Mouse (Mus musculus) midbrain, embryonic 12.5 days (tissue): ENCODE results near the gene Gxylt2. TPM values are rescaled to one million over a fixed set of nuclear protein-coding genes. Genes with fewer than 3 reads are reported as not detected.

Experiments used
- ATAC-seq: fragments of 200-750 bp; cut with Nextera tagmentation; 2 replicates; pipeline ENCODE4 v1.8.0; 2017; ENCODE audit warnings: low read depth, moderate TSS enrichment, moderate library complexity; ENCODE audit not compliant: low FRiP score
- H3K27ac ChIP-seq: fragments of 300-500 bp; sonication (generic); replicated peaks from 2 replicates; pipeline ENCODE4 v1.5.1; 2016; ENCODE audit warnings: mild to moderate bottlenecking
- H3K27me3 ChIP-seq: fragments of 300-500 bp; sonication (generic); 2 replicates; pipeline ENCODE4 v1.6.1; 2016; ENCODE audit warnings: mild to moderate bottlenecking
- H3K36me3 ChIP-seq: fragments of 300-500 bp; sonication (generic); 2 replicates; pipeline ENCODE4 v1.6.1; 2016
- H3K4me1 ChIP-seq: fragments of 300-500 bp; sonication (generic); 2 replicates; pipeline ENCODE4 v1.6.1; 2016
- H3K4me2 ChIP-seq: fragments of 300-500 bp; sonication (generic); replicated peaks from 2 replicates; pipeline ENCODE4 v1.6.1; 2016; ENCODE audit warnings: mild to moderate bottlenecking, moderate library complexity
- H3K4me3 ChIP-seq: fragments of 300-500 bp; sonication (generic); 2 replicates; pipeline ENCODE4 v1.5.1; 2016; ENCODE audit warnings: mild to moderate bottlenecking
- H3K9ac ChIP-seq: fragments of 300-500 bp; sonication (generic); replicated peaks from 2 replicates; pipeline ENCODE4 v1.6.1; 2016; ENCODE audit warnings: mild to moderate bottlenecking, moderate library complexity
- H3K9me3 ChIP-seq: fragments of 300-500 bp; sonication (generic); 2 replicates; pipeline ENCODE4 v1.6.1; 2016; ENCODE audit warnings: mild to moderate bottlenecking
- WGBS: fragments of 180-500 bp; shearing (Covaris S2); methylation state at CpG from one replicate; pipeline ENCODE4 v1.1.7; 2016; 5-methylcytosine and 5-hydroxymethylcytosine counted together
- polyA plus RNA-seq: library from polyadenylated mRNA; unstranded; fragments of >200 nt; fragmentation: Nextera tagmentation; extraction: Ambion mirVana; gene quantifications from 2 replicates; pipeline ENCODE4 v1.2.1, GENCODE M21; 2016

Gene Gxylt2
- polyA plus RNA-seq = 5.6 and 6.0 TPM in 2 replicates

DNA sequence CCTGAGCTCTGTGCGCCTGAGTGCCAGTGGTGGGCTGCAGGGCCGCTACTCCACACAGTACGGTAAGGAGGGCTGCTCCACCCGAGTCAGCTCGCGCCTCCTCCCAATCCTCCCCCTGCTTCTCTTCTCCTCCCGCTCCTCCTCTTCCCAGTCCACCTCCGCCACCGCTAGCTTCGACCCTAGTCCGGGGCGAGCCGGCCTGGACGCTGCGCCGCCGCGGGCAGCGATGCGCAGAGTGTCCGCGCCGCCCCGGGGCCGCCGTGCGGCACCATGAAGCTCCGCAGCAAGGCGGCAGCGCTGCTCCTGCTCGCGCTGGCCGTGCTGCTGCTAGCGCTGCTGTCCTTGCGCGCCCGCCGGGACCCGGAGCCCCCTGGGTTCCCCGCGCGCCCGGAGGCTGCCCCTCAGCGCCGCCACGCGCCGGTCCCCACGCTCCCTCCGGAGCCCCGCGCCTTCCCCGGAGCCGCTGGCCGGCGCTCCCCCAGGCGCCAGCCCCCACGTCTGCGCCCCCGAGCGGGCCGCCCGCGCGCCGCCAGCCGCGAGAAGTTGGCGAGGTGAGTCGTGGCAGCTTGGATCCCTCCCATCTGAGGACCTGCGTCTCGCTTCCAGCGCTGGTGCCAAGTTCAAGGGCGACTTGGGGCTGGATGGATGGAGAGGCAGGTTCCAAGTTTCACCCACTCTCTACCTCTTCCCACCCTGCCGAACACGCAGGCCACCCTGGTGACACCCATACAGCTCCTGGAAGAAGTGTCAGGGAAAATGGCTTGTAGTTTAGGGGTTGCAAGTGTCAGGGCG is at the start of gene Gxylt2:
Gene Gxylt2, plus strand, starts transcription at position 161 of the 792 bp plus-strand sequence.
- peak within 1 kb of the TSS; percentile 97 for H3K4me2 ChIP-seq
- no peaks in the 10 kb centered on the region for H3K36me3 ChIP-seq
- H3K4me1 ChIP-seq = peaks cover 15% of the 10 kb centered on the region
- H3K9me3 ChIP-seq = no peaks in the 10 kb centered on the region
- under 1% methylated on average over 69 of the region's 77 CpGs for WGBS
- H3K27ac ChIP-seq = 0 out of 2 replicates have a peak within 1 kb of the TSS, but pooled peaks have one; percentile 22
- ATAC-seq = peak; percentile 86
- H3K27me3 ChIP-seq = peaks cover 43% of the 10 kb centered on the region
- peak within 1 kb of the TSS; percentile 67 for H3K4me3 ChIP-seq
- peak within 1 kb of the TSS; percentile 60 for H3K9ac ChIP-seq

DNA sequence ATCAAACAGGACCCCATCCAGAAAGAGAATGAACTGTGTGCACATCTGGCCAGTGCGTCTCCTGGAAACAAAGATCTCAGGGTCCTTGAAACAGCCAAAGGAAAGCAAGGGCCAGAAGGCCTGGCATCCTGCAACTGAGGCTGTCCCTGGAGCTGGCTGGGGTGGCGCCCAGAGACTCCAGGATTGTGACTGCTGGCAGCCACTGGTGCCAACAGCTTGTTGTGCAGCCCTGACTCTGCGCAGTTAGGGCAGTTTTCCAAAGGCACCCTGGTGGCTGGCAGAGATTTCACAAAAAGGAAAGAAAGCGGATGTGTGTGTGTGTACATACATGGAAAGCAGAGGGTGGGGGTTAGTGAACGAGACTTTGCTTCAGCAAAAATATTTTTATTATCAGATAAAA is 44.1 kb upstream of the Gxylt2 start:
- Histone ChIP-seq H3K27ac (no peak overlapping the region), H3K9ac (no peak overlapping the region), H3K36me3 (peaks cover 35% of the 10 kb centered on the region)

DNA sequence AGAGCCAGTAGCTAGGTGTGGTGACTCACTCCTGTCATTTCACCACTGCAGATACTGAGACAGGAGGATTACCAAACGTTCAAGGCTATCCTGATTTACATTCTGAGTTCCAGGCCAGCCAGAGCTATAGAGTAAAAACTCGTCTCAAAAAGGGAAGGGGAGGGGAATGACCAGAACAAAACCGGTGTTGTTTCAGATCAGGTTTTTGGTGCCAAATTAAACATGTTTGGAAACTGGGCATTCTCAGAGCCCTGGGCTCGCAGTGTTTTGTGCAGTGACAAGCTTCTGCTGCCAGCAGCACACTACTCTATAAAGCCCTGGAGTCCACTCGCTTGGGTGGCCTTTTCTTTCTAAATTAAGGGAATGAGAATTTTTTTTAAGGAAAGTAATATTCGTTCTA is 42.3 kb upstream of the Gxylt2 start:
- H3K4me3 ChIP-seq = no peak overlapping the region
- H3K4me1 ChIP-seq = no peaks in the 10 kb centered on the region
- no peak overlapping the region for H3K27ac ChIP-seq
- H3K27me3 ChIP-seq = no peaks in the 10 kb centered on the region
- no peak overlapping the region for H3K4me2 ChIP-seq
- 74% methylated on average over 6 of the region's 6 CpGs for whole genome bisulfite sequencing
- no peak overlapping the region for H3K9ac ChIP-seq
- H3K9me3 ChIP-seq = no peaks in the 10 kb centered on the region
- no peak for ATAC-seq
- peaks cover 35% of the 10 kb centered on the region for H3K36me3 ChIP-seq

More for the DNA sequence above, 44.1 kb upstream of the Gxylt2 start:
- Histone ChIP-seq H3K4me1 (no peaks in the 10 kb centered on the region), H3K9me3 (no peaks in the 10 kb centered on the region), H3K4me3 (no peak overlapping the region), H3K27me3 (no peaks in the 10 kb centered on the region), H3K4me2 (no peak overlapping the region)
- 76% methylated on average over 5 of the region's 5 CpGs for WGBS
- ATAC-seq = no peak

DNA sequence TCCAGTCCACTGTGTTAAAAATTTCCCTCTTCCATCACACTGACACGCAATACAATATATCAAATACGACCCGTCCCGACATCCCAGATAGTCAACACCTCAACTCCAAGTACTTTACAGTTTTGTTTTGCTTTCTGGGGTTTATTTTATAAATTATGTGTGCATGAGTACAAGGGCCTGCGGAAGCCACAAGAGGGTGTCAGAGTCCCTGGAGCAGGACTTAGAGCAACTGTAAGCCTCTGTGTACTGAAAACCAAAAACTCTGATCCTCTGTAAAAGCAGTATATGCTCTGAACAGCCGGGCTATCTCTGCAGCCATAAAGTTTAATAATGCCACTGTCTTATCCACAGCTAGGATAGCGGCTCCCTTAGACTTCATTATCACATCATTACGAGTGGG is 36.9 kb upstream of the Gxylt2 start:
- Histone ChIP-seq H3K4me2 (no peak overlapping the region), H3K4me3 (no peak overlapping the region), H3K9me3 (no peaks in the 10 kb centered on the region), H3K9ac (no peak overlapping the region), H3K27ac (no peak overlapping the region), H3K36me3 (peaks cover 25% of the 10 kb centered on the region; the same call in 1 of the 2 replicates), H3K4me1 (peaks cover 11% of the 10 kb centered on the region), H3K27me3 (peaks cover 7% of the 10 kb centered on the region)
- no peak for ATAC-seq
- WGBS = 93% methylated on average over 8 of the region's 8 CpGs

DNA sequence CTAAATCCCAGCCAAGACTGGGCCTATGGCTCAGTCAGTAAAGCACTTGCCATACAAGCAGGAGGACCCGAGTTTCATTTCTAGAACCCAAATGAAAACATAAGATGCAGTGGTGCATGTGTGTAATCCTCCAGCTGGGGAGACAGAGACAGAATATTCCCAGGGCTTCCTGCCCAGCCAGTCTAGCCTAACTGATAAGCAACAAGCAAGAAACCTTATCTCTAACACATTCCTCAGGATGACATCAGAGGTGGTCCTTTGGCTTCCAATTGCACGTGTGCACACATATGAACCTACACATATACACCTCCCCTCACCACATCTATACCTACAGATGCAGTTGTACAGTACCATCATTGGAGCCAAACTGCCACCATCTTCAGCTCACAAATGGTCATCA is 35.7 kb upstream of the Gxylt2 start:
- Histone ChIP-seq H3K9me3 (no peaks in the 10 kb centered on the region), H3K4me2 (no peak overlapping the region), H3K4me1 (peaks cover 11% of the 10 kb centered on the region), H3K27ac (no peak overlapping the region), H3K9ac (no peak overlapping the region), H3K36me3 (peaks cover 13% of the 10 kb centered on the region; the same call in 1 of the 2 replicates), H3K4me3 (no peak overlapping the region), H3K27me3 (peaks cover 8% of the 10 kb centered on the region)
- ATAC-seq = no peak
- WGBS = 80% methylated on average over 2 of the region's 2 CpGs

DNA sequence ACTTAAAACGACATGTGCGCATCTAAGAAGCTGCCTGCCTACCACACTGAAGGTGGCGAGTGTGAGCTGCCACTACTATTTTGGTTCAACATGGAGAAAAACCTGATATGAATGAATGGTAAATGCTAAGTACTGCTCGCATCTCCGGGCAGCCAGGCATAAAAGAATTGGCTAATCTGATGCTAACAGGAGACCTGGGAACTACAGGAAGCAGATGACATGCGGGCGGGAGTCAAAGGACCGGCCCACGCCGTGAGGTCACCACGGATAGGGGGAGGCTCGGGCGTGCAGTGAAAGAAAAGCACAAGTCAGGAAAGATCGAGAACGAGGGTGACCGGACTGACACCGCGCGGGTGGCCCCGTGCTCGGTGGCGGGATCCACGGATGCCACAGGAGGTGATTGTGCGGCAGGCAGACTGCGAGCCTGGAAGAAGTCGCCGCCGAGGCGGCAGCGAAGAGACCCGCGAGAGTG is 34.1 kb upstream of the Gxylt2 start:
- under 1% methylated on average over 32 of the region's 32 CpGs for WGBS
- H3K9ac ChIP-seq = peak overlapping the region; percentile 76
- peak overlapping the region; percentile 87 for H3K4me3 ChIP-seq
- H3K4me2 ChIP-seq = peak overlapping the region; percentile 95
- H3K9me3 ChIP-seq = no peaks in the 10 kb centered on the region
- no peak overlapping the region for H3K27ac ChIP-seq
- peaks cover 8% of the 10 kb centered on the region for H3K27me3 ChIP-seq
- peak; percentile 70 for ATAC-seq
- H3K4me1 ChIP-seq = peaks cover 11% of the 10 kb centered on the region
- no peaks in the 10 kb centered on the region for H3K36me3 ChIP-seq

DNA sequence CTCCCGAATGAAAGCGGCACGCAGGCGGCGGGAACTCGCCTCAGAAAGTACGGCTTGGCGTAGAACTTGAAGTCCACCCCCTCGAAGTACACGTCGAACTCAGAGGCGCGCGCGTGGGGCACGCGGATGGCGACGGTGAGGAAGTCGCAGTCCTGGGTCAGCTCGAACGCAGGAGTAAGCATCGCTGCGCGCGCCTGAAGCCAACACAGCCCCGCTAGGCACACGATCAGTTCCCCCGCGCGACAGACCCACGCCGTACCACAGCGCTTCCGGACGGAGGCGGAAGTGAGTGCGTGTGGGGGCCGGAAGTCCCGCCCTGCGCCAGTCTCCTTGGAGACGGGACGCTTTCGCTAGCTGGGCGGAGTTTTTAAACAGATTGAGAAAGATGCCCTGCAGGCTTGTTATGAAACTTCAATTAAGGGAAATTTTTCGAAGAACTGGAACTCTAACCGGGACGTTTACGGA is 33.6 kb upstream of the Gxylt2 start, which contains the start of gene Shq1:
Gene Shq1, minus strand, starts transcription at position 278 of the 465 bp plus-strand sequence.
- H3K4me2 ChIP-seq = peak within 1 kb of the TSS; percentile 95
- no peaks in the 10 kb centered on the region for H3K36me3 ChIP-seq
- no peak within 1 kb of the TSS for H3K27ac ChIP-seq
- peak within 1 kb of the TSS; percentile 87 for H3K4me3 ChIP-seq
- H3K27me3 ChIP-seq = peaks cover 8% of the 10 kb centered on the region
- peaks cover 11% of the 10 kb centered on the region for H3K4me1 ChIP-seq
- peak; percentile 93 for ATAC-seq
- H3K9ac ChIP-seq = peak within 1 kb of the TSS; percentile 76
- under 1% methylated on average over 49 of the region's 49 CpGs for WGBS
- H3K9me3 ChIP-seq = no peaks in the 10 kb centered on the region

DNA sequence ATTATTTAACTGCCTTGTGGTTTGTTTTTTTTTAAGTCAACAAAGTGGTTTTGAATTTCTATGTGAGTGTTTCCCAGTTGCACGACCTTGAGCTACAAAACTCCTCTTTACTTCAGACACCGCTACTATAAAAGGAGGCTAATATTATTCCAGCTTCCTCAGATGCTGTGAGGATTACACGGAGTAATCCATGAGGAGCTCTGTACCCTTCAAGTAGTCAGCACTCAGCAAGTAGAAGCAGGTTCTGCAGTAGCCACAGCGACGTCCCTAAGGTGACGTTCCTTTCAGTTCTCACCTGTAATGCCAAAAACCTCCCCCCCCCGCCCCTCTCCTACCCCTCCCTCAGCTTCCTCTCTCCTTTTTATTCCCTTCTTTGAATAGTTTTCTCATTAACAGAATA is 33.1 kb upstream of the Gxylt2 start:
- 6% methylated on average over 7 of the region's 7 CpGs for WGBS
- Histone ChIP-seq H3K9ac (no peak overlapping the region), H3K27ac (no peak overlapping the region), H3K9me3 (no peaks in the 10 kb centered on the region), H3K27me3 (peaks cover 8% of the 10 kb centered on the region), H3K4me2 (peak overlapping the region; percentile 95), H3K4me3 (peak overlapping the region; percentile 87), H3K36me3 (no peaks in the 10 kb centered on the region), H3K4me1 (peaks cover 11% of the 10 kb centered on the region)
- ATAC-seq = peak; percentile 41

DNA sequence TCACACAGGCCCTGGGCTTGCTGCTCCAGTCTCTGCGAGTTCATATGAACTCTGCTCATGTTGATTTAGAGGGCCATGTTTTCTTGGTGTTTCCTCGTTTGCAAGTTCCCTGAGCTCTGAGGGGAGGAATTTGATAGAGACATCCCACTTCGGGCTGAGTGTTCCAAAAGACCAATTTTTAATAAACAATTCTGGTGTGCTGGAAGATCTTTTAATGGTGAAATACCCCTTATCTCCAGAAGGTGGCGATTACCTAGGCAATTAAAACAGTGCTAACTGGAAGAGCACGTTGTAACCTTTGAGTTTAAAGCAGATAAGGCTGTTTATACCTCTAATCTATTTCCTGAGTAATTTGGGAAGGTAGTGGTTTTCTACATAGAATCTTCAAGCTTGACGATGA is 29.6 kb upstream of the Gxylt2 start:
- ATAC-seq = no peak
- H3K9me3 ChIP-seq = no peaks in the 10 kb centered on the region
- WGBS = 27% methylated on average over 6 of the region's 6 CpGs

DNA sequence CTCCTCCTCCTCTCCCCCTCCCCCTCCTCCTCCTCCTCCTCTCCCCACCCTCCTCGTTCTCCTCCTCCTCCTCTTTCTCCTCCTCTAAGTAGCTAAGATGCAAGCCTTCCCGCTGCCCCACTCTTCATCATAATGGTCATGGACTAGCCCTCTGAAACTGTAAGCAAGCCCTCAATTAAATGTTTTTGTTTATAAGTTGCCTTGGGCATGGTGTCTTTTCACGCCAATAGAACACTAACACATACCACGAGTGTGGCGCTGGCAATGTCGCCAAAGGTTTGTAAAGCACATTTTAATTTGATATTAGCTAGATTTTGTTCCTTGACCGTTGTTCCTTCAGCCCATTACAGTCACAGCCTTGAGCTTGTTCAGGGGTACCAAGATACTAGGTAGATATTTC is 28.1 kb upstream of the Gxylt2 start:
- H3K4me2 ChIP-seq = no peak overlapping the region
- peaks cover 8% of the 10 kb centered on the region for H3K27me3 ChIP-seq
- H3K9me3 ChIP-seq = no peaks in the 10 kb centered on the region
- whole genome bisulfite sequencing = 85% methylated on average over 6 of the region's 7 CpGs
- peaks cover 2% of the 10 kb centered on the region; the same call in 1 of the 2 replicates for H3K4me1 ChIP-seq
- no peak for ATAC-seq
- H3K9ac ChIP-seq = no peak overlapping the region
- no peaks in the 10 kb centered on the region for H3K36me3 ChIP-seq
- H3K4me3 ChIP-seq = no peak overlapping the region
- no peak overlapping the region for H3K27ac ChIP-seq

More for the DNA sequence above, 29.6 kb upstream of the Gxylt2 start:
- H3K36me3 ChIP-seq = no peaks in the 10 kb centered on the region
- H3K27ac ChIP-seq = no peak overlapping the region
- H3K4me3 ChIP-seq = no peak overlapping the region
- H3K4me2 ChIP-seq = no peak overlapping the region
- no peak overlapping the region for H3K9ac ChIP-seq
- H3K27me3 ChIP-seq = peaks cover 8% of the 10 kb centered on the region
- H3K4me1 ChIP-seq = peaks cover 10% of the 10 kb centered on the region

DNA sequence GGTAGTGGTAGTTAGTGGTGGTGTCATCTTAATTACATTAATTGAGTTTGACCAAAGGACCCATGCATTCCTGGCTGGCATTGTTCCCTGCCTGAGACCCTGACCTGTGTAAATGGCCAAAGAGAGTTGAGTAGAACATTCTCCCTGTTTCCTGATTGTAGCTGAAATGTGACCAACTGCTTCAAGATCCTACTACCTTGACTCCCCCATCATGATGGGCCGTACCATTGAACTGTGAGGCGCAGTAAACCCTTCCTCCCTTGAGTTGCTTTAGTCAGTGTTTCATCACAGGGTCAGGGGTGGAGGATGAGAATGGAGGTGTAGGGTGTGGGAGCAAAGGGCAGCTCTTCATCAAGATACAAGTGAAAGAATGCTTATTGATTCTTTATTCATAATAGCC is 25.9 kb upstream of the Gxylt2 start:
- no peaks in the 10 kb centered on the region for H3K9me3 ChIP-seq
- H3K4me1 ChIP-seq = no peaks in the 10 kb centered on the region
- H3K27me3 ChIP-seq = no peaks in the 10 kb centered on the region
- H3K4me3 ChIP-seq = no peak overlapping the region
- H3K9ac ChIP-seq = no peak overlapping the region
- H3K4me2 ChIP-seq = no peak overlapping the region
- no peak overlapping the region for H3K27ac ChIP-seq
- 89% methylated on average over 2 of the region's 2 CpGs for WGBS
- ATAC-seq = no peak
- H3K36me3 ChIP-seq = no peaks in the 10 kb centered on the region

DNA sequence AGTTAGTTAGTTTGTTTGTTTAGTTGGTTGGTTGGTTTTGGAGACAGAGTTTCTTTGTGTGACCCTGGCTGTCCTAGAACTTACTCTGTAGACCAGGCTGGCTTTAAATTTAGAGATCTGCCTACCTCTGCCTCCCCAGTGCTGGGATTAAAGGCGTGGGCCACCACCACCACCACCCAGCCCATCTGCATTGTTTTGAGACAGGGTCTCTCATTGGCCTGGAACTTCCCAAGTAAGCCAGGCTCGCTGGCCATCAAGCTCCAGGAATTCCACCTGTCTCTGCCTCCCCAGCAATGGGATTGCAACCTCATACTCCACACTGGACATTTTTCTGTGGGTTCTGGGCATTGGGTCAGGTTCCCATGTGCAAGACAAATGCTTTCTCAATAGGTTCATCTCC is 18.2 kb upstream of the Gxylt2 start:
- no peak for ATAC-seq
- Histone ChIP-seq H3K27me3 (no peaks in the 10 kb centered on the region), H3K36me3 (no peaks in the 10 kb centered on the region), H3K4me2 (no peak overlapping the region), H3K27ac (no peak overlapping the region), H3K9ac (no peak overlapping the region), H3K9me3 (0 out of 2 replicates have a peak, but pooled peaks cover 3% of the 10 kb centered on the region), H3K4me1 (no peaks in the 10 kb centered on the region), H3K4me3 (no peak overlapping the region)
- 75% methylated on average over 2 of the region's 2 CpGs for WGBS
